Mouse (Mus musculus) embryo, embryonic 11 days (tissue): ENCODE measurements around the gene Rcor3.

Source experiments
- DNase-seq: peaks from one replicate; pipeline ENCODE4 v3.0.0-alpha.2; 2015

Gene Rcor3

DNA sequence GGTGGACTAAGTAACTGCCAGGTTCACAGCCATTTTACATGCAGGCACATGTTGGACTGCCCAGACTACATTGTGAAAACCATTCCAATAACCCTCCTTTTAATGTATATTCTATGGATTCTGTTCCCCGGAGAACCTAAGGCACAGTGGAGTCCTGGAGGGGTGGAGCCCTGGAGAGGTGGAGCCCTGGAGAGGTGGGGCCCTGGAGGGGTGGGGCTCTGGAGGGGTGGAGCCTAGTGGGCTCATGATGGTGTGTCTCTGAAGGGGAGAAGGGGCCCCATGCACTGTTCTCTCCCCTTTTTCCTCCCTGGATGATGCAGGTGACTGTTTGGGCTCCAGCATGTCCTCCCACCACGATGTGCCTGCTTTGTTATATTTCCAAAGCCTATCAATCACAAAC is 69.7 kb downstream of the Rcor3 start:
- DNase-seq, result no peak

DNA sequence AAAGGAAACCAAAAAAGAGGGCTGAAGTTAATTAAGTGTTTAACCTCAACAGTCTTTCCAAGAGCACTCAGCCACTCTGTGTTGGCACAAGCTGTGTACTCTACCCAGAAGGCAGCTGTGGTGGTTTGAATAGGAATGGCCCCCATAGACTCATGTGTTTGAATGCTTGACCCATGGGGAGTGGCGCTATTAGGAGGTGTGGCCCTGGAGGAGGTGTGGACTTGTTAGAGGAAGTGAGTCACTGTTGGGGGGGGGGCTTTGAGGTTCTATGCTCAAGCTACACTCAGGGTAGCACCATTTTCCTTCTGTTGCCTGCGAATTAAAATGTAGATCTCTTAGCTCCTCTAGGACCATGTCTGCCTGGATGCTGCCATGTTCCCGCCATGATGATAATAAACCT is 70.9 kb downstream of the Rcor3 start:
- DNase-seq, result no peak

- no peak for DNase-seq
Measured at GRCm38 (mm10) chr1:192063209-192063946, 74.5 kb downstream of the Rcor3 start.

DNA sequence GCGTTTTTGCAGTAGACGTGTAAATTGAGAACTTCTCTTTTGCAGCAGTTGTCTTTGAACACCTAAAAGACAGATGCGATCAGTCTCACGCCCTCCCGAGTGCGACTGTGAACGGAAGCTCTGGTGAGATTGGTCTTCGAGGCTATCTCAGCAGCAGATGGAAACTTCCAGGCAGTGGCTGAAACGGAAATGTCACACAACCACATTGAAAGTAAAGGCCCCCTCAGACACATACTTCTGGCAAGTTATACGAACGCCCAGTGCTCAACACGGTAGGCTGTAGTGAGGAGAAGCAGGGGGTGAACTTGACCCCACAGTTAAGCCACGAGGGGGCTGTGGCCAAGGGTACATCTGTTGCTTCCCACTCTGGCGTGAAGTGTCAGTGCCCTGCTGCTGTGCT is 75.2 kb downstream of the Rcor3 start:
- DNase-seq, result no peak

DNA sequence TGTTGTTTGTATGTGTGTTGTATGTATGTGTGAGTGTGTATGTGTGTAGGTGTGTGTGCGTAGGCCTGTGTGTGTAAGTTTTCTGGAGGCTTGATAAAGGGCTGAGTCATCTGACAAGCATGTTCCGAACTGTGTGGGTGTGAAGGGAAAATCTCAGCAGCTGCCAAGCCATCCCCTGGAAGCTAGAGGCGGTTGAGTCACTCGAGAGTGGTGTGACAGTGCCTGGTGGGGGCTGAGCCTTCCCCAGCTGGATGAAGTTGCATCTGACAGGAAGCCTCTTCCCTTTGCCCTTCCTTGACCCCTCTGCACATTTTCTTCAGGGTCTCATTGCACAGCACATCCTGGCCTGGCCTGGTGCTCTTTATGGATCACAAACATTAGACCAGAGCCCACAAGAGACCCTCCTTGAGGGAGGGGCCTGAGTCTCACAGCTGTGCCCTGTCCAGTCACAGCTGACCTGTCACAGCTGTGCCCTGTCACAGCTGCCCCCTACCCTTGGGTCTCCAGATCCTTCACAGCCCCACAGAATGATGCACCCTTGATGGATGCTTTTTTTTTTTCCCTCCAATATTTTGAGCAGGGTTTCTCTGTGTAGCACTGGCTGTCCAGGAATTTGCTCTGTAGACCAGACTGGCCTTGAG is 76.1 kb downstream of the Rcor3 start:
- DNase-seq, result peak; percentile 16

- DNase-seq, result no peak
Measured at GRCm38 (mm10) chr1:192058911-192059310, 79.0 kb downstream of the Rcor3 start.

- DNase-seq, result no peak
Measured at GRCm38 (mm10) chr1:192053726-192054125, 84.1 kb downstream of the Rcor3 start.

GRCm38 (mm10) chr1:192052986-192053385 is 84.9 kb downstream of the Rcor3 start:
- no peak for DNase-seq

DNA sequence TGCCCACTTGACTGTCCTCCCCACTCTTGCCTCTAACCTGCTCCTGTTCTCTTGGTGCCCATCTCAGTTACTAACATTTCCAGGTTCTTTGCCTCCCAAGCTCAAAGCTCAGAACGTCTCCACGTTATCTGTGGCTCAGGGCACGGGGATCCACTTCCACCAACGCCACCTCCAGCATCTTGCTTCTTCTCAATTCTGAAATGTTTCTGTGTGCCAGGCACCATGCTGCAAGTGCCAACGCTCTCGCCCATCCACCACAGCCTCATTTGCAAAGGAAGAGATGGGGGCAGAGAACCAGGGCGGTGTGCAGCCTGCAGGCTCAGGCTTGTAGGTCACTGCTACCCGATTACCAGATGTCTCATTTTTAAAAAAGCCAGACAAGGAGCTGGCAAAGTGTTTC is 85.4 kb downstream of the Rcor3 start:
- DNase-seq, result no peak
